Mouse (Mus musculus) frontal cortex, postnatal 14 days (tissue): ENCODE results near the gene Kdm2b.

ENCODE experiments used
- DNase-seq, 2 experiments: peaks; one replicate each; pipeline ENCODE4 v3.0.0; 2022; ENCODE audit warnings: low spot score in 2 of 2

Kdm2b gene

GRCm38 (mm10) chr5:123011705-123012104, 22.1 kb upstream of the Kdm2b start:
- no peak for DNase-seq

GRCm38 (mm10) chr5:123010806-123011205, 21.2 kb upstream of the Kdm2b start:
- no peak for DNase-seq

GRCm38 (mm10) chr5:123009873-123010272, 20.2 kb upstream of the Kdm2b start:
- no peak for DNase-seq

DNA sequence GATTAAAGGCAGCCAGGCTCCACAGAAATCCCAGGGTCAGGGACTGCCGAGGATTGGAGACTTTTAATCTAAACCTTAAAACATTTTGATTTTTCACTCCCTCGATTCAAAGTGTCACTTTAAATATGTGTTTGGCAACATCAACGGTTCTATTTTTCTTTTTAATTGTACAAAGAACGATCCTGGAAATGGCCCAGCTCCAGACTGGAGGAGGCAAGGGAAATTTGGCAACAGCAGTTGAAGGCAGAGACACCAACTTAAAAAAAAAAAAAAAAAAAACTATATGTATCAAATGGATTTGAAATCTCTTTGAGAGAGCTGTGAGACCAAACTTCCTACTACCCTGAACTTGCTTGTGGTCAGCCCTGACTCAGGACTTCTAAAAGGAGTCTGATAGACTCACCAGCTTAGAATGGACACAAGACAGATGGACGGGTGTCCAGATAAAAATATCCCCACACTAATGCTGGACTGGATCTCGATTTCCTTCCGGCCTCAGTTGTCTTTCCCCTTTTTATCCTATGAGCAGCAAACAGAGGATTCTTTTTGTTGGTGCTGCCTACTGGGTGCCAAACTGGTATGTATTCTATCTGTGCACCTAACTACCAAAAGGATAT, 19.4 kb upstream of the Kdm2b start:
- DNase-seq = no peak

- DNase-seq = no peak
Observed at GRCm38 (mm10) chr5:123005716-123006592, 16.3 kb upstream of the Kdm2b start.

- DNase-seq = no peak
Observed at GRCm38 (mm10) chr5:123000901-123001300, 11.3 kb upstream of the Kdm2b start.

GRCm38 (mm10) chr5:122997205-122998204, 7.9 kb upstream of the Kdm2b start:
- DNase-seq = no peak

GRCm38 (mm10) chr5:122994910-122995309, 5.3 kb upstream of the Kdm2b start:
- DNase-seq = no peak

DNA sequence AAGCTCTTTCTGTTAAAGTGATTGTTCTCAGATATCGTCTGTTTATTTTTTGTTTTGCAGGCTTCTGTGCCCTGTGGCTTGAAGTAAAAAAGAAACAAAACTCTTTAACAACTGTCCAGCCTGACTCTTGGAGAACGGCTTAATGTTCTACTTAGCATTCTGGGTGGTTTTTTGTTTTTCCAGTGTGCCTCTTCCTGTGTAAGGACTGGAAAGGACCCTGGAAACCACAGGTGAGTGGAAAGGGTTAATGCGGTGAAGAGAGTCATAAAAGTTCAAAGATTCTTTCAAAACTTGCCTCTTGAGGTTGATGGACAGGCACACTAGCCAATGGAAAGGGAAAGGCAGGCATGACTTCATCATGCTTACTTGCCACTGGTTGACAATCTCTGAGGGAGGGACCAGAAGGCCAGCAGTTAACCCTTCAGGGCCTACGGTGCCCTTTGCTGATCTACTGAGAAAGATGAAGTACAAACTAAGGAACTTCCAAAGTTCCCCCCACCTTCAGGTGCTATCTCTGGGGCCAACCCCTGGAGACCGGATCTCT, 4.8 kb upstream of the Kdm2b start:
- DNase-seq = peak; percentile 79 to 80

DNA sequence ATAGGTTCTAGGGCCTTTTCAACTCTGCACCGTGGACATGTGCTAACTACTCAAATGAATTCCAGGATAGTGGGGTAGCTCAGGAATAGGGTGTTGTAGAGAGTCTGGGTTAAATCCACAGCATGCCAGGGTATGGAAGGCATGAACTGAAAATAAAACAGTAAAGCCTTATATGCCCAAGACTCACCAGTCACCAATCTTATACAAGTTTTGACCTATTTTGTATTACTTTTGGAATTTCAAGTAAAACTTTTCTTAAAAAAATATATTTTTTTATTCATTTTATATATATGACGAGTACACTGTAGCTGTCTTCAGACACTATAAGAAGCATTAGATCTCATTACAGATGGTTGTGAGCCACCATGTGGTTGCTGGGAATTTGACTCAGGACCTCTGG, 4.2 kb upstream of the Kdm2b start:
- no peak for DNase-seq

DNA sequence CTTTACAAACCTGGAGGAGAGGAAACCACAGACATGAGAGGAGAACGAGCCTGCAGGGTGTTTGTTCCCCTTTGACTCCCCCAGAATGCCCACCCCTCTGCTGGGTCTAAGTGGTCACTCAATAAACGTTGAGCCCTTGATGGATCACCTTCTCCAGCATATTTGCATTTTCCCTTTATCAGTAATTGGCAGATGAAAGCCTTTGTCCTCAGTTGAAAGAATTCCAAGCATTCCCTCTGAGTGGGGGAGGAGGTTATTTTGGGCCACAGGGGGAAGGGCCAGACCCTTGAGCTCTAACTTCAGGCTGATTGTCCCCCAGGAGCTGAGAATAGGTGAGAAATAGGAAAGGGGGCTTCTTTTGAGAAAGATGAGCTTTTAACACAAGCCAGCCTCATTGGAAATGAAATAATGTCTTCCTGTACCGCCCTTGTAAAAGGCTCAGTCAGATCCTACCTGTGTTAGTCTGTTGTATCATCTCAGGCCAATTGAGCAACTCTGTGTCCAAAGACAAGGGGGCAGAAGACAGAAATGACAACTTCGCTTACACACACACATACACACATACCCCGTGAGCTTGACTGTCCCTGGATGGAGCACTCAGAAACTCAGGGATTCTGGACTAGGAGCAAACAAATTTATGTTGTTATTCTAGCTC, 1.9 kb upstream of the Kdm2b start:
- no peak for DNase-seq

GRCm38 (mm10) chr5:122990411-122991160, 963 bp upstream of the Kdm2b start:
- DNase-seq = no peak

- no peak for DNase-seq
Observed at GRCm38 (mm10) chr5:122989001-122989525, 560 bp downstream of the Kdm2b start.

DNA sequence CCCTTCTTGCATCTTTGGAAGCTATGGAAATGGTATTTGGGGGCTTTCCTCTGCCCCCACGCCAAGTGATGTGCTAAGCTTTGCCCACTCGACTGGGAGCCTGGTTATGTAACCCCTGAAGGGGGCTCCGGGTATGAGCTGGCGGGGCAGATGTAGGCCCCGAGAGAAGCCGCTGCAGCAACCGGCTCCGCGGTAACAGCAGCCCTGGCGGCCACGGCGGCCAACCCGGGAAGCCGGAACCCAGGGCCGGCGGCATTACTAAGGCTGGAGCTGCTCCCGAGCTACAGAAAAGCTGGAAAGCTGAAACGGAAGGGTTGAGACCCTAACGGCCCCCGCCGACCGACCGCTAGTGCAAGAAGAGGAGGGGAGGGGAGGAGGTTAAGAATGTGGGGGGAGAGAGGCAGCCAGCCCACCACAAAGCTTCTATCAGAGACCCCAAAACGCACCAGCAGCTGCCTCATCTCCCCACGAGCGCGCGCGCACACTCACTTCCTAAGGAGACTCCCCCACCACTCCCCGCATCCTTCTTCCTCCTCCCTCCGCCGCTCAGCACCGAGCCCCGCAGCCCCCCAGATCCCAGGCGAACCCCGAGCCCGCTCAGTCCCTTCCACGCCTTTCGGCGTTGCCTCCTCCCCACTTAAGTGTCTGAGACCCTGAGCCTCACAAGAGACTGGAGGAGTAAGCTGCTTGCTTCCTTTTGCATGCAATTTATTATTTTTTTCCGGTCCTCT, 1.4 kb downstream of the Kdm2b start:
- peak in 1 of 2 experiments; percentile 48 for DNase-seq

- no peak for DNase-seq
Observed at GRCm38 (mm10) chr5:122987211-122988020, 2.2 kb downstream of the Kdm2b start.

- no peak for DNase-seq
Observed at GRCm38 (mm10) chr5:122986091-122986493, 3.5 kb downstream of the Kdm2b start.

GRCm38 (mm10) chr5:122985276-122985675, 4.3 kb downstream of the Kdm2b start:
- DNase-seq = no peak

DNA sequence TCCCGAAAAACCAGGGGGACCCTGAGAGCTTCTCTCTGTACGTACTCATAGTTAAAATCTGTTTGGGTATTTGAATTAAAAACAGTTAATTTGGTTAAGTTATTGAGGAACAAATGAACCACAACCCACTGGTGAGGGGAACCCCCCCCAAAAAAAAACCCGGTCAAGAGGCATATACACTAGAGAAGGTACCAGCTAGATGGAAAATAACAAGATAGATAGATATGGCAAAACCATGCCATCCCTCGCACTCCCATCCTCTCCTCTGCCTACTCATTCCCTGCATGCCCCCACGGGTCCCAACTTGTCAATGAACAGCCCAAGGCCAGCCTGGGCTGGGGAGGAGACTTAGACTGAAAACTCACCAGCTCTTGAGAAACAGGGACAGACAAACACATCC, 5.1 kb downstream of the Kdm2b start:
- DNase-seq = no peak

GRCm38 (mm10) chr5:122978970-122979369, 10.7 kb downstream of the Kdm2b start:
- DNase-seq = no peak
